Mouse (Mus musculus): ENCODE data around the gene Idh3b. TPM values are rescaled to one million over a fixed set of nuclear protein-coding genes. Genes with fewer than 3 reads are reported as not detected.

Gene Idh3b
- polyA plus RNA-seq, 1 experiment, result 2,540 TPM

Other genes starting within 250 kb of the Idh3b start
- gene Tgm6, start 172.1 kb downstream of the Idh3b start, polyA plus RNA-seq (2012; ENCODE audit: insufficient read depth, insufficient read length, missing spikeins), result not detected in 2 replicates
- 86.8 and 89.5 TPM in 2 replicates for gene Snrpb, start 105.1 kb downstream of the Idh3b start, polyA plus RNA-seq (2012; ENCODE audit: insufficient read depth, insufficient read length, missing spikeins)
- gene Tmc2, start 89.4 kb downstream of the Idh3b start, polyA plus RNA-seq (2012; ENCODE audit: insufficient read depth, insufficient read length, missing spikeins), result not detected in 2 replicates
- gene Nop56, start 10.1 kb downstream of the Idh3b start, polyA plus RNA-seq (2012; ENCODE audit: insufficient read depth, insufficient read length, missing spikeins), result 19.8 and 20.3 TPM in 2 replicates
- gene Ebf4, start 10.6 kb upstream of the Idh3b start, polyA plus RNA-seq (2012; ENCODE audit: insufficient read depth, insufficient read length, missing spikeins), result 0.46 TPM in 1 of 2 replicates, not detected in the other
- 8.2 and 9.9 TPM in 2 replicates for gene Cpxm1, start 113.0 kb upstream of the Idh3b start, polyA plus RNA-seq (2012; ENCODE audit: insufficient read depth, insufficient read length, missing spikeins)
- not detected in 2 replicates for gene Gm28372, start 120.7 kb upstream of the Idh3b start, polyA plus RNA-seq (2012; ENCODE audit: insufficient read depth, insufficient read length, missing spikeins)
- gene 1700020A23Rik, start 120.7 kb upstream of the Idh3b start, polyA plus RNA-seq (2012; ENCODE audit: insufficient read depth, insufficient read length, missing spikeins), result not detected in 2 replicates
- not detected in 2 replicates for gene Tmem239, start 121.9 kb upstream of the Idh3b start, polyA plus RNA-seq (2012; ENCODE audit: insufficient read depth, insufficient read length, missing spikeins)
- 28.7 and 31.8 TPM in 2 replicates for gene Vps16, start 139.8 kb upstream of the Idh3b start, polyA plus RNA-seq (2012; ENCODE audit: insufficient read depth, insufficient read length, missing spikeins)
- 6.9 and 10.4 TPM in 2 replicates for gene Pced1a, start 140.2 kb upstream of the Idh3b start, polyA plus RNA-seq (2012; ENCODE audit: insufficient read depth, insufficient read length, missing spikeins)
- gene Ptpra, start 165.7 kb upstream of the Idh3b start, polyA plus RNA-seq (2012; ENCODE audit: insufficient read depth, insufficient read length, missing spikeins), result 38.6 and 52.5 TPM in 2 replicates

All from brown adipose tissue, adult 24 weeks (tissue).